Mouse (Mus musculus) MEL (cell line): Measurements from ENCODE around the gene Ppp2r5b.

Source experiments
- CTCF ChIP-seq, 3 experiments: IDR thresholded peaks in 2 of 3; conservative IDR thresholded peaks in 1 of 3; 2 replicates each; pipeline ENCODE4 v1.5.1; 2011 to 2012; ENCODE audit warnings: low read length in 3 of 3, low read depth in 2 of 3, mild to moderate bottlenecking in 2 of 3, improper control_type of control experiment in 1 of 3, inconsistent platforms in 1 of 3, mixed read lengths in 1 of 3, moderate library complexity in 1 of 3; ENCODE audit not compliant: control insufficient read depth in 1 of 3, insufficient read depth in 1 of 3, poor library complexity in 1 of 3, severe bottlenecking in 1 of 3
- HCFC1 ChIP-seq: IDR thresholded peaks from 2 replicates; pipeline ENCODE4 v1.6.1; 2012; ENCODE audit warnings: low read depth, mild to moderate bottlenecking, inconsistent platforms, low read length, improper control_type of control experiment, moderate library complexity
- MAFK ChIP-seq: IDR thresholded peaks from 2 replicates; pipeline ENCODE4 v1.6.1; 2011; ENCODE audit warnings: low read depth, mild to moderate bottlenecking, low read length, improper control_type of control experiment, borderline replicate concordance
- POLR2A ChIP-seq, 2 experiments: IDR thresholded peaks; 2 replicates each; pipeline ENCODE4 v1.6.1; 2011 to 2012; ENCODE audit warnings: low read length in 2 of 2, mild to moderate bottlenecking in 2 of 2, control low read depth in 1 of 2, improper control_type of control experiment in 1 of 2, low read depth in 1 of 2, moderate library complexity in 1 of 2; ENCODE audit not compliant: control insufficient read depth in 1 of 2, insufficient read depth in 1 of 2, poor library complexity in 1 of 2
- TAL1 ChIP-seq: IDR thresholded peaks from 2 replicates; pipeline ENCODE4 v1.6.1; 2012; ENCODE audit warnings: mild to moderate bottlenecking, inconsistent platforms, low read length, moderate library complexity, mixed read lengths

DNA sequence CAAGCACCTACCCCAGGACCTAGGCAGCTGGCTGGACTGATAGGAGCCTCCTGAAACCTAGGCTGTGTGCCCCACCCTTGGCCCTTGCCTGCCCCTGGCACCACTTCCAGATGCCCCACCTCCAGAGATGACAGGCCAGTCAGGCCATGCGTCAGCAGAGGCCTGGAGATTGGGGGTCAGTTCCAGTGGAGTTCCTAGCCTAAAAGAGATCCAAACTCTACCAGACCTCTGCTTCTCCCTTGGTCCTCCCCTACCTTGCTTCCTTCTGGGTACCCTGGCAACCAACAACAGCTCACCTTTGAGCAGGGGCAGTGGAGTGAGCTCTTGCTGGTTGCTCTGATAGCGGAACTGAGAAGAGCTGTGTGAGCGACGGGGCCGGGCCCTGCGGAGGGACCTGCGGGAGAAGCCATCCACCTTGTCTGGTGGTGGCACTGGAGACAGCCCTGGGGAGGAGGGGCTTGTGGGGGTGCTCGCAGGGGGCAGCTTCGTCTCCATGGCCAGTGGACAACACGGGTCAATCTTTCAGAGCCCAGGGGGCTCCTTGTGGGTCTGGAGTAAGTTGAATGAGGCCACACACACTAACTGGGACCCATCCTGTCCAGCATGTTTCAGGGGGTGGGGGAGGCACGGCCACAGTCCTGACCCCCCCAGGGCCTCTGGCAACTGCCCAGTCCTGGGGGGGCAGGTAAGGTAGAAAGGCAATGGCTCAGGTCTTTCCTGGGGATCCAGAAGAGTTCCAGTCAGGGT is 1.2 kb downstream of the Ppp2r5b start:
- TF ChIP-seq CTCF (IDR thresholded peaks at IDR 0.05 in 2 of 3, conservative IDR thresholded peaks at IDR 0.05 in 1 of 3; ENCODE audit: control insufficient read depth in 1 of 3, insufficient read depth in 1 of 3, low read depth in 2 of 3, low read length in 3 of 3, poor library complexity in 1 of 3, severe bottlenecking in 1 of 3) (no peak), HCFC1 (no peak), TAL1 (peak; percentile 53), POLR2A (IDR thresholded peaks at IDR 0.05; ENCODE audit: control insufficient read depth in 1 of 2, insufficient read depth in 1 of 2, low read depth in 1 of 2, low read length in 2 of 2, poor library complexity in 1 of 2) (no peak), MAFK (no peak)
